Comparison of ENCODE assay signal across 1 mouse cellular context in the genomic region with DNA sequence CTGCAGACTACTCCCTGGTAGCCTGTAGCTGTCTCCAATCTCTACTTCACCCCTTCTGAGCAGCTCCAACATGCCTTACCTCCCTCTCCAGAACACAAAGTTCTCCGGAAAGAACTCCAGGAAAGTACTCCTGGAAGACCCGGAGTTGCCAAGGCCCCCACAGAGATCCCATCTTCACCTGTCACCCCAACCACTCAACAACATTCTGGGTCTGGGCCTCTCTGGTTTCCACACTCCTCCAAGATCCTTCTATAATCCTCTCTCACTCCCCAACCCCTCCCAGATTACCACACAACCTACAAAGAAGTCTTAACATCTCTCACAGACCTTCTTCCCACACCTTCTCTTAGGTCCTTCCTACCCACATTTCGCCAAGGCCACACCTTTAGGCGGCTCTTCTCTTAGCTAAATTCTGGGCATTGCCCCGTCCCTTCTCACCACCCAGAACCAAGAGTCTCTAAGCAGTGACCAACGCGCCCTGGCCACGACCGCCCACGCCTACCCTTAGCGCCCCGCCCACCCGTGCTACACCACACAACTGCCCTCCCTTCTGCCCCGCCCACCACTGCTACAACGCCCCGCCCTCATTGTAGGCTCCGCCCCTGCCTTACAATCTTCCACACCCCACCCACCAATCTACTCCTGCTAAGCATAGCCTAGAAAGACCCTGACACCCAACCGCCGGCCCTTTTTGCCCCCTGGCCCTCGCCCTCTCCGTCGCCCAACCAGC.
TF ChIP-seq lines count a peak whose summit lies in the region.

No protein-coding gene starts in this region.

TF ChIP-seq in C2C12, 6 proteins besides CTCF, POLR2A, EP300 and RAD21:
- TF ChIP-seq MYOG (IDR thresholded peaks at IDR 0.05; ENCODE audit: control insufficient read depth, extremely low read depth, insufficient read length) (no peak), MYOD1 (IDR thresholded peaks at IDR 0.05; ENCODE audit: control insufficient read depth, insufficient read length, low read depth) (no peak), FOSL1 (IDR thresholded peaks at IDR 0.05; ENCODE audit: insufficient read depth, low read length, poor library complexity, severe bottlenecking) (no peak), MAX (IDR thresholded peaks at IDR 0.05) (no peak), CEBPB (IDR thresholded peaks at IDR 0.05; ENCODE audit: low read depth) (no peak)
